Mouse (Mus musculus) embryo, embryonic 11.5 days (tissue): ENCODE data around the gene Tox3.
A peak's percentile ranks its signal among the peaks of the same experiment; 100 is the strongest.

Experiments used
- DNase-seq: peaks from one replicate; pipeline ENCODE4 v3.0.0-alpha.2; 2012; ENCODE audit warnings: low read depth, low spot score

The Tox3 gene

GRCm38 (mm10) chr8:90330377-90331285 is 17.5 kb downstream of the Tox3 start:
- no peak for DNase-seq

- no peak for DNase-seq
Measured at GRCm38 (mm10) chr8:90323824-90324223, 24.3 kb downstream of the Tox3 start.

GRCm38 (mm10) chr8:90322701-90323439 is 25.3 kb downstream of the Tox3 start:
- no peak for DNase-seq

DNA sequence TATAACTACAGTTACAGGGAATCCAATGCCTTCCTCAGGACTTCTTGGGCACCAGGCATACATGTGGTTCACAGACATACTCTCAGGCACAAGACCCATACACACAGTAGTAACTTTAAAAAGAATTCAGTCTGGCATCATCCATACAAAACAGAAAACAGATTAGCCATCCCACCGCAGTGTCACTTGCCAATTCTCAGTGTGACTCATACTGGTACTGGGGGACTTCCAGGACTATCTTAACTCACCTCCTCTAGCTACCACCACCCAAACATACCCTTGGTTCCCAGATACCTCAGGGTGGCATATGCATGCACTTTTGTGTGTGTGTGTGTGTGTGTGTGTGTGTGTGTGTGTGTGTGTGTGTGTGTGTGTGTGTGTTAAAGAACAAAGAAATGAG is 26.9 kb downstream of the Tox3 start:
- DNase-seq = no peak

- no peak for DNase-seq
Measured at GRCm38 (mm10) chr8:90314312-90314711, 33.8 kb downstream of the Tox3 start.

DNA sequence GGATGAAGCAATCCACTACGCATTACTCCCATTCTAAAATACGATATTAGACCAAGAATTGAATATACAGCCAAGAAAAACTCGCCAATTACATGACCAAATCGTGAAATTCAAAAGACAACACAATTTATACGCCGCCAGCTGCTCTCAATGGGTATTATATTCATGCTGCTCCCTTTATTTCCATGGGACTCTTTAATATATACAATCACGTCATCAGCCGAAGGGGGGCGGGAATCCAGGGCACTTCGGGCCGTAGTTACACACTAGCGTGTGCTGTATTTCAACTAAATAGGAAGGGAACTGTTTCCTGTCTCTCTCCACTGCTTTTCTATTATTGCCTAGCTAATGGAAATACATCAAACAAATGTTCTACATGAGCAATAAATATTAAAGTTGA is 45.2 kb downstream of the Tox3 start:
- no peak for DNase-seq

GRCm38 (mm10) chr8:90302252-90302651 is 45.9 kb downstream of the Tox3 start:
- DNase-seq = peak; percentile 31

GRCm38 (mm10) chr8:90301543-90301942 is 46.6 kb downstream of the Tox3 start:
- DNase-seq = no peak

- DNase-seq = no peak
Measured at GRCm38 (mm10) chr8:90300973-90301372, 47.2 kb downstream of the Tox3 start.

DNA sequence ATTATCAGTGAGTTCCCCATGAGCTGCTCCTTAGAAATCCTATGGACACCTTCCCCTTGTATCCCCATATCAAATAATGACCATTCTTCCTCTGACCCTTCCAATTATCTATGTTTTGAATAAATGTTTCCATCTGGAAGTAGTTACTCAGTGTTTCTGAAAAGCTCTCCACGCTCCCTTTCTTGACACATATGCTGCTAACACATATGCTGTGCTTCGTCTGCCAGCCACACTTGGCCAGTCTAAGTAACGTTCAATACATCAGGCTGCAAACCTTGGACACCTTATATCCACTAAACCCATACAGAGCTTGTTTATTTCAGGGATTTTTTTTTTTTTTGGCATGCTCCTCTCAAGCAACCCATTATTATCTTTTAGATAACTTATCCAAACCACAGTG is 54.1 kb downstream of the Tox3 start:
- no peak for DNase-seq

DNA sequence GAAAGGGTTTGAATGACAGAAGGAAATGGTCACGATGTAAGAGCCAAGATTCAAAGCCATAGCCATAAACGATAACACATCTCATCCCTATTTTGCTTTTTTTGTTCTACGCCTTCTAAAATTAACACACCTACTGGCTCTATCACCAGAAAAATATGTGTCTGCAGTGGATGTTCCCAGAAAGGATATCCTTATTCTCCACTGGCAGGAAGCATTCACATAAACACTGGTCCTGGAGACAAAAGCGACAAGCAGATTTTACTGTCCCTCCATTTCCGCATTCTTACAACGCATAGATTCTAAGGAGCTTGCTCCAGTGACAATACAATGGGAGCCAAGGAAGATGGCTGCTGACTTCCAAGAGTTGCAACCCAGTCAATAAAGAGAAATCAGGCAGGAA is 57.3 kb downstream of the Tox3 start:
- DNase-seq = no peak

GRCm38 (mm10) chr8:90276722-90277121 is 71.4 kb downstream of the Tox3 start:
- DNase-seq = no peak

- DNase-seq = no peak
Measured at GRCm38 (mm10) chr8:90273182-90273581, 75.0 kb downstream of the Tox3 start.

DNA sequence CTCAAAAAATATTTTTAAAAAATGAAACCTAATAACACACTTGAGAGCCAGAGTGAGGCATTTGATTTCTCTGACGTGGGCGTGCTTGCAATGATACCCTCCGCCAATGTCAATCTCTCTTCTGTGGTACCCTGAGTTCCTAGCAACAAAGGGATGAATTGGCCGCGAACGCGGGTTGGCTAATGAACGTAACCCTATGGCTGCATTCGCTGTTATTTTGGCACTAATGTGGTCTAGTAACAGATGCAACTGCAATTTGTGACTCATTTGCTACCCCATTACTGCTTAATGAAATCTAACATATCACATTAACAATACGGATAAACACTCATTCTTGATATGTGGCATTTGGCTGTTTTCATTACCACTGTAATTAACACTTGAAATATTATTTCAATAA is 76.2 kb downstream of the Tox3 start:
- no peak for DNase-seq

- no peak for DNase-seq
Measured at GRCm38 (mm10) chr8:90267698-90268256, 80.4 kb downstream of the Tox3 start.

GRCm38 (mm10) chr8:90266986-90267385 is 81.2 kb downstream of the Tox3 start:
- no peak for DNase-seq

DNA sequence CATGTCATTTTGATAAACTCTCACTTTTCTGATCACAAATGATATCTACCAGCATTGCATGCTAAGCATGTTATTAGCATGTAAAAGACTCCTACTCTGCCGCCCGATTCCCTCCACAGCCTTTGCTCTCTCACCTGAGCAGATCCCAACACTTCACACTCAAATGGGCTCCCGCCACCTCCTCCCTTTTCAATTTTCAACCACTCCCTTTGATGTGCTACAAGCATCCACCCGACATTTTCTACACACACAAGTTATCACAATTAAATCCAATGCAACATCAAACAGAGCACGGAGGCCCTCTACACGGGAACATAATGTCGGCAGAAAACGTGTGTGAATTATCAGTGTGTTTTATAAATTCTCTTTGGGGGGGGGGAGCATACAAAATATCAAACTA is 81.9 kb downstream of the Tox3 start:
- no peak for DNase-seq

- no peak for DNase-seq
Measured at GRCm38 (mm10) chr8:90254158-90254867, 93.8 kb downstream of the Tox3 start.

DNA sequence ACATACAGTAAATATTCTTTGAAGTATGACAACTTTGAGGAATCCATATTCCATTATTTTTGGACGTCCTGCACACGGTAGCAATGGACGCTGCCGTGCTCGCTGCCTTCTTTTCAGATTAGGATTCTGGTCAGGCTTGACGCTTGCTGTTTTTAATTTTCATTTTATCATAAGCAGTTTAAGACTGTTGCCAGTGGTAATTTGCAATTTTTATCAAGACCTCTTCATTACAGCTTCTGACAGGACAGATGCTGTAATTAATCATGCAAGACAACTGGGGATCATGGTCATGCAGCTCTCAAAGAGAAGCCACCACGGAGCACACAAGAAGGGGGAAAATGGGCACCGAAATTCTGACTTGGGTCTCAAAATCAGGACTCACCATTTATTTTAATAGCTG is 101.8 kb downstream of the Tox3 start:
- DNase-seq = no peak

DNA sequence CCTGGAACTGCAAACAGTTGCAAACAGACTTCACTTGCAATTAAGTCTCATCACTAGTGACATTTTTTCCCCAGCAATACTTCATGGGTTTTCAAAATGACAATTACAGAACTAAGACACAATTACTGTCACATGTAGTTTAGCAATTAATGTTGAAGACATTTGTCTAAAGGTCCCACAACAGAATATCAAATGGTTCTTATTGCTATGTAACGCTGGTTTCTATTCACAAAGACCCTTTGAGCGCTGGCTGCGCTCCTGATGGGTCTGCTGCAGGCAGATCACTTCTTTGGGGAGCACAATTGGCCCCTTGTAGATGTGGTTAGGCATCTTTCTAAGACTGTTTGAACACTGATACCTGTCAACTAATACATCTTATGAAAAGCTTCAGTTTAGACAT is 102.3 kb downstream of the Tox3 start:
- DNase-seq = no peak

DNA sequence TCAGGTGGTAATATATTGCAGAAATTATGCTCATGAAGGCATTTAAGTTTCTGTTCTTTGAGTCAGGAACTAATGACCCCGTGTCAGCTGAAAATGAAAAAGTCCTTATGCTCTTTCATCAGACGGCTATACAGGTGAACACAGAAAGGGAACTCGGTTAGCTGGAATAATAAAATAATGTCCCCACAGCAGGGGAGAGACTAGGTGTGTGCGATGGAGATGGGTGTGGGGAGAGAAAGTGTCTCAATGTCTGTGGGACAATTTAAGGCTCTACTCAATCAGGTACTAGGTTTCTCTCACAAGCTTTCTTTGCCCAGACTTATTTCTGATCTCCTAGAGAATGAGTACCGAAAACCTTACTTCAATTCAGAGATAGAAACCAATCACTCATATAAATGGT is 103.0 kb downstream of the Tox3 start:
- no peak for DNase-seq
